Mouse (Mus musculus) urinary bladder, adult 18-20 months (tissue): Measurements from ENCODE around the gene Hspbap1.

Experiments
- DNase-seq, 2 experiments: peaks; one replicate each; pipeline ENCODE4 v3.0.0; 2022; ENCODE audit warnings: low spot score in 2 of 2, mixed read lengths in 2 of 2

Gene Hspbap1

DNA sequence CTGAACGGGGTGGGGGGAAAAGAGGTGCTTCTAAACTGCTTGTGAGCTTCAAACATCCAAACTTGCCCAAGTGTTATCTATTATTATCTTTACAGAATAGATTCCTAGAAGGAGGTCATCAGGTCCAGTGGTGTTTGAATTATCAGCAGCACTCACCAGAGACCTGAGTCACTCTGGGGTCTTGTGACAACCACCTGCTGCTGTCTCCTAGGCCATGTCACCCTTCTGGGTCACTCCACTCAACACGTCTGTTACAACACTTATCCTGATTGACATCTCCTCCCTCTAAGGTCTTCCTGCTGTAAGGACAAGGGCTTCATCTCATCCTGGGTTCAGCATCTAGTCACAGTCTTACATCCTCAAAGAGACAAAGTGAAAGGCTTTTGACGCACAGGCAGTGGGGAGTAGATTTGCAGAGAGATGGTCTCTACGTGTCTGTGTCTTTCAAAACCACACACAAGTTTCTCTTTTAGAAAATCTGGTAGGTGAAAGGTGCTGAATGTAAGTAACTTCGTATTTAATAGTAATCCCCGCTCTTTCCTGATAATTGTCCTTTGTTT, 21.9 kb downstream of the Hspbap1 start:
- no peak for DNase-seq

- no peak for DNase-seq
Measured at GRCm38 (mm10) chr16:35802163-35802562, 32.0 kb downstream of the Hspbap1 start.

DNA sequence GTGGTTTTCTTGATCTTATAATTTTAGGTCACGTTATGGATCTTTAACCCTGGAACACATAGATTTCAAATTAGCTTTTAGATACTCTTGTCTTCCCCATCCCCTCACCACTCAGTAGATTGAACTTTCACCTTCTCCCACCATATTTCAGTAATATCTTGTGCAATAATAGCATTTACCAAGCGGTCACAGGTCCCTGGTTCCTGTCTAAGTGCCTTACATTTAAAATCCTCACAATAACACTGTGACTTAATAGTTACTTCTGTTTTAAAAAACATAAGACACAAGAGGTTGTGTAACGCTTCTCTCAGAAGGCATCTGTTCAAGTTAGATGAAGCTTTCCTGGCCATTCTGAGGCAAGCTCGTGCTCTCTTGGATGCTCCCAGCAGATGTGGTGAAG, 33.5 kb downstream of the Hspbap1 start:
- DNase-seq, result no peak

- DNase-seq, result no peak
Measured at GRCm38 (mm10) chr16:35806973-35807662, 36.9 kb downstream of the Hspbap1 start.

GRCm38 (mm10) chr16:35807663-35807992, 37.5 kb downstream of the Hspbap1 start:
- DNase-seq, result no peak

DNA sequence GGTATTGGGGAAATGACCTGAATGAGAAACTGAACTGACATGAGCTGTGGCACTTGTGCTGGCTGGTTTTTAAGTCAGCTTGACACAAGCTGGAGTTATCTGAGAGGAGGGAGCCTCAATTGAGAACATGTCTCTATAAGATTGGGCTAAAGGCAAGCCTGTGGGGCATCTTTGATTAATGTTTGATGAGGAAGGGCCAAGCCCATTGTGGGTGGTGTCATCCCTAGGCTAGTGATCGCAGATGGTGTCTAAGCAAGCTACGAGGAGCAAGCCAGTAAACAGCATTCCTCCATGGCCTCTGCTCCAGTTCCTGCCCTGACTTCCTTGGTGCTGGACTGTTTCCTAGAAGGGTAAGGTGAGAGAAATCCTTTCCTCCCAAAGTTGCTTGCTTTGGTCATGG, 38.7 kb downstream of the Hspbap1 start:
- no peak for DNase-seq

- no peak for DNase-seq
Measured at GRCm38 (mm10) chr16:35813119-35813518, 42.9 kb downstream of the Hspbap1 start.

DNA sequence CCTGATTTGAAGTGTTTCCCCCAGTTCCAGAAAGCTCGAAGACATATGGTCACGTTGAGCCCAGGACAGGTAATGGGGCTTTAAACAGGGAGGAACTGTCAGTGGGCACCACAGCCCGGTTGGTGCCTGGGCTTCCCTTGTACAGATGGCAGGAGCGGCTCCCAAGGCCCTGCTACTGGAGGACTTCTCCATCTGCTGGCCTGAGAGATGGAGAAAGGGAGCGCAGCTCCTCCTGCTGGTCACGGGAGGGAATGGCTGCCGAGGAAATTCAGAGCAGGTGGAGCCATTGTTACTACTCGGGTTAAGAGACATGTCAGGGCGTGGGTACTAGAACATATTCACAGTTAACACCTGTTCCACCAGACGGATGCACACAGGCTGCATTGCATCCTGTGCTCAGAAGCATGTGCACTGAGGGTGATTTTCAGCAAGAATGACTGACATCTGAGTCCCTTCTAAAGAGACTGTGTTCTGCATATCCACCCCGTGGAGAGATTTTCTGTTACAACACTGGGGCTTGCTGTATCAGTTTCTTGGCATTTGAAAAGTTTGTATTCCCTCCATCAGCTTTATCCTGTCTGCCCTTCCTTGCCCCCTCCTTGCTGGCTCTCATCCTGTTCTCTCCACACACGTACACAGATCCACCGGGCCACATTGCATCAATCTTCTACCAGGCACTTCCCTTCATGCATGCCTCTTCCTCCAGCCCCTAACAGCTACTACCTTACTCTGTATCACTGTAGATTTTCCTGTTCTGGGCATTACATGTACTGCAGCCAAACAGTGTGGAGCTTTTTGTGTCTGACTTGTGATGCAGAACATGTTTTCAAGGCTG, 47.3 kb downstream of the Hspbap1 start:
- peak; percentile 56 to 71 for DNase-seq

GRCm38 (mm10) chr16:35829999-35830398, 59.8 kb downstream of the Hspbap1 start:
- no peak for DNase-seq

GRCm38 (mm10) chr16:35832926-35833325, 62.8 kb downstream of the Hspbap1 start:
- no peak for DNase-seq

- no peak for DNase-seq
Measured at GRCm38 (mm10) chr16:35834653-35835052, 64.5 kb downstream of the Hspbap1 start.

DNA sequence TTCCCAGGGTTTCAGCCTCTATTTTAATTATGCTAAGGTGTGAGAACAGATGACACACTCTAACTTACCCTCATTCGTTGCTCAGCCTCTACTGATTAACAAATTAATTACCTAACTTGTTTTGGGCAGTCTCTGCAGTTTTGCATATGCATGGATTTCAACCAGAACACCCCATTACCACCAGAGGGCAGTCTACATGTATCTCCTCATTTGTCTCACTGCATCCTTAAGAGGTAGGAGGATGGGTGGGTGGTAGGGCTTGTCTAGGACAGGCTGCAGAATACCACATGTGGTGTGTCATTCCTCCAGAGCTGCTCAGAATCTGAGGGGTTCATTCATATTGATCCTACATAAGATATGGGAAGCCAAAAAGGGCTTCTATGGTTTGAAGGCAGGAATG, 69.5 kb downstream of the Hspbap1 start:
- no peak for DNase-seq

DNA sequence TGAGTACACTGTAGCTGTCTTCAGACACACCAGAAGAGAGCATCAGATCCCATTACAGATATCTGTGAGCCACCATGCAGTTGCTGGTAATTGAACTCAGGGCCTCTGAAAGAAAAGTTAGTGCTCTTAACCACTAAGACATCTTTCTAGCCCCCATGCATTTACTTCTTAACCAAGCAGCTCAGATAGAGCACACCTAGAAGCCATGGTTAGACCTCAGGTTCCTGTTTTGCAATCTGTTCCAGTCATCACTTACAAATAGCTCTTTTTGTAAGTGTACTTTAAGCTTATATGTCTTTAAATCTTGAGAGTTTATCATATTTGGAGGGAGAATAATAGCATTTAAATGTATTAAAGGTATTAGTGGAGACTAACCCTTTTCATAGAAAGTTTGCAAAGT, 77.0 kb downstream of the Hspbap1 start:
- no peak for DNase-seq

DNA sequence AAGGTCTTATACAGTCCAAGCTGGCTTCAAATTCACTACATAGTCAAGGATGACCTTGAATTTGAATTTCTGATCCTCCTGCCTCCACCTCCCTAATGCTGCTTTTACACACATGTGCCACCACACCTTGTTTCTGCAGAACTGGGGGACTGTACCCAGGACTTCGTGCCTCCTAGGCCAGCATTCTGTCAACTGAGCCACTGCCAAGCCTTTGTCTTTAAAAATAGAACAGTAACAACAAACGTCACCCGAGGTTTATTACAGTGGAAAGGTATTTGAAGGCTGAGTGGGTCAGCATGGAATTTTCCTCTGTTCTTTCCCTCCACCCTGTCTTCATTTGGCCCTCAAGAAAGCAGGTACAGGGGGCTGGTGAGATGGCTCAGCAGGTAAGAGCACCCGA, 85.7 kb downstream of the Hspbap1 start:
- DNase-seq, result no peak

GRCm38 (mm10) chr16:35856766-35857165, 86.6 kb downstream of the Hspbap1 start:
- DNase-seq, result no peak

DNA sequence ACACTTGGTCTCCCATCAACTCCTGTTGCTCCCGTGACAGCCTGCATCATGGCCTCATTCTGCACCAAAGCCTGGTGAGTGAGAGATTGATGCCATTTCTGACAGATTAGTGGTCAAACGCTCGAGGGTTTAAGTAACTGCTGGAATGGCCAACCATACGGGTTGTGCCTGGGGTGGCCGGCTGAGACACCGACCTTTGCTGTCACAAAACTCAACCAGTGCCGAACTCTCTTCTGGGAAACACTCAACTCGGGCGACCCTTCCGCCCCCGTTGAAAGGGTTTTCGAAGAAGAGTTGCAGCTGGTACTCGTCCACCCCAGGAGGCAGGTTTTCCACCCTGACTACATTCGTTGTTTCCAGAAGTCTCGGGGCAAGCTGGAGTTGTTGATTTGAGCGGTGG, 90.1 kb downstream of the Hspbap1 start:
- DNase-seq, result no peak

DNA sequence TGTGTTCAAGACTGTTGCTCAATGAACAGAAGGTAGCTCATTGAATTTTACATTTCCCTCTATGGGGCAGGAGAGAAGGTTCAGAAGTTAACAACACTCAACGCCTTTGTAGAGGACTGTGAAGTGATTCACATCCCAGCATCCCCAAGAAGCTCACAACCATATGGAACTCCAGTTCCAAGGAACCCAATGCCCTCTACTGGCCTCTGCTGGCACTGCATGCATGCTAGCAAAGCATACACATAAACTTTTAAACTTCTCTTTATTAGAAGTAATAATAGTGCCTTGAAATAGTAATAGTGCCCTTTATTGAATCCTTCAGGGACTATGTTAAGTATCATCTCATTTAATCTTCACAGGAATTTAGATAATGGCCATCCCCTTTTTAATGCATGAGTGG, 91.9 kb downstream of the Hspbap1 start:
- DNase-seq, result no peak

GRCm38 (mm10) chr16:35867726-35868125, 97.6 kb downstream of the Hspbap1 start:
- no peak for DNase-seq

DNA sequence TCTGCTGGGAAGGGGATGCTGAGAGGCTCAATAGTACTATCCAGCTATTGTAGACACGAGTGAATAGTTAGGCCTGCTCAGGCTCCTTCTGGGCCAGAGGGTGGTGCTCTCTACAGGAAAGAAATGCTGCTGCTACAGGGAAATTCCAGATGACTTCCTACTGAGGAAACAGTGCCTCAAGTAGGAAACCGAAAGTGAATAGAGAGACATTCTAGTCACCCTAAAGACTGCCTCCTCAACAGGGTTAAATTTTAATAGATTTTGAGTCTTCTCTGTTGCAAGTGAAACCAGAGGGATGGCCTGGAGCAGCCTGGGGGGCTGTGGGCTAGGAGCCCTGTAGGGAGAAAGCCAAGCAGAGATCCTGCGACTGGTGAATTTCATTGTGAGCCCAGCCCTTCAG, 99.0 kb downstream of the Hspbap1 start:
- DNase-seq, result no peak

GRCm38 (mm10) chr16:35869656-35870055, 99.5 kb downstream of the Hspbap1 start:
- no peak for DNase-seq

GRCm38 (mm10) chr16:35870581-35871047, 100.4 kb downstream of the Hspbap1 start:
- DNase-seq, result peak in 1 of 2 experiments; percentile 9

- DNase-seq, result peak; percentile 26 to 64
Measured at GRCm38 (mm10) chr16:35871048-35871851, 101.1 kb downstream of the Hspbap1 start, which contains the start of gene Parp14. Gene Parp14, minus strand, starts transcription at chr16:35871544.
